ENCODE assay signal across 30 mouse cellular contexts in genomic region chr11:116212847-116213246, GRCm38 (mm10). TPM values are rescaled to one million over a fixed set of nuclear protein-coding genes. Genes with fewer than 3 reads are reported as not detected.
"Had no signal": no experiment of that assay in that cellular context is flagged by ENCODE, and none has a peak within 500 bp of the region (broad histone marks: within the 10 kb centered on the region; RNA-seq: fewer than 3 reads in every experiment).

No protein-coding gene starts in this region.

- ATAC-seq: lung, postnatal 0 days; midbrain, embryonic 13.5 days; midbrain, embryonic 15.5 days; midbrain, embryonic 16.5 days had no signal

- H3K27ac ChIP-seq: left cerebral cortex, adult 2 months; limb, embryonic 10.5 days; limb, embryonic 12.5 days; limb, embryonic 13.5 days; limb, embryonic 15.5 days; liver, embryonic 13.5 days; liver, embryonic 14.5 days; liver, embryonic 15.5 days; lung, embryonic 15.5 days; macrophage; midbrain, embryonic 10.5 days; midbrain, embryonic 12.5 days; midbrain, embryonic 13.5 days; midbrain, embryonic 15.5 days had no signal

- H3K9ac ChIP-seq: limb, embryonic 12.5 days; limb, embryonic 13.5 days; limb, embryonic 15.5 days; liver, embryonic 13.5 days; liver, embryonic 14.5 days; liver, embryonic 15.5 days; lung, embryonic 14.5 days; lung, embryonic 15.5 days; midbrain, embryonic 12.5 days; midbrain, embryonic 13.5 days; midbrain, embryonic 15.5 days had no signal

- H3K9me3 ChIP-seq: limb, embryonic 10.5 days; limb, embryonic 12.5 days; limb, embryonic 13.5 days; limb, embryonic 15.5 days; liver, embryonic 13.5 days; liver, embryonic 15.5 days; lung, embryonic 15.5 days; megakaryocyte, embryonic 14.5 days; midbrain, embryonic 10.5 days; midbrain, embryonic 12.5 days; midbrain, embryonic 13.5 days; midbrain, embryonic 15.5 days had no signal

- DNase-seq: left cerebral cortex, postnatal 4 days; liver; liver, embryonic 13.5 days; lung, adult 18-20 months; lung, adult 2 months; lung, embryonic 14.5 days; lung, postnatal 10 days; lung, postnatal 14 days; lung, postnatal 36 days; lung, postnatal 4 days; midbrain, embryonic 14.5 days had no signal

- H3K36me3 ChIP-seq: limb, embryonic 10.5 days; liver, embryonic 13.5 days; liver, embryonic 15.5 days; lung, embryonic 15.5 days; midbrain, embryonic 12.5 days; midbrain, embryonic 15.5 days had no signal

- H3K4me3 ChIP-seq: left cerebral cortex, adult 2 months; limb, embryonic 10.5 days; limb, embryonic 12.5 days; limb, embryonic 13.5 days; limb, embryonic 15.5 days; liver, embryonic 13.5 days; liver, embryonic 15.5 days; lung, embryonic 15.5 days; megakaryocyte, embryonic 14.5 days; midbrain, embryonic 10.5 days; midbrain, embryonic 12.5 days; midbrain, embryonic 13.5 days; midbrain, embryonic 15.5 days; myocyte had no signal

- H3K4me2 ChIP-seq: limb, embryonic 12.5 days; limb, embryonic 13.5 days; limb, embryonic 15.5 days; liver, embryonic 13.5 days; liver, embryonic 15.5 days; lung, embryonic 14.5 days; lung, embryonic 15.5 days; midbrain, embryonic 11.5 days; midbrain, embryonic 12.5 days; midbrain, embryonic 13.5 days; midbrain, embryonic 15.5 days had no signal

- H3K27me3 ChIP-seq: limb, embryonic 12.5 days; limb, embryonic 13.5 days; limb, embryonic 15.5 days; liver, embryonic 13.5 days; liver, embryonic 15.5 days; lung, embryonic 15.5 days; megakaryocyte, embryonic 14.5 days; midbrain, embryonic 12.5 days; midbrain, embryonic 13.5 days; midbrain, embryonic 15.5 days had no signal

- H3K4me1 ChIP-seq: limb, embryonic 10.5 days; limb, embryonic 12.5 days; limb, embryonic 13.5 days; limb, embryonic 15.5 days; midbrain, embryonic 10.5 days; midbrain, embryonic 12.5 days; midbrain, embryonic 13.5 days; midbrain, embryonic 15.5 days had no signal

RNA-seq across cellular contexts. Expression of gene Evpl, which starts 25.0 kb away (rescaled TPM):
- total RNA-seq: monocyte, adult 5-6 weeks had no signal
- polyA plus RNA-seq: macrophage had no signal
